Mouse (Mus musculus) CH12.LX (cell line): ENCODE measurements around the gene Scaf11. TPM values are rescaled to one million over a fixed set of nuclear protein-coding genes. Genes with fewer than 3 reads are reported as not detected.

Source experiments
- DNase-seq: peaks from one replicate; pipeline ENCODE4 v3.0.0-alpha.2; 2013; ENCODE audit errors: extremely low read depth
- H3K27ac ChIP-seq: 2 replicates; pipeline ENCODE4 v1.5.1; 2012; ENCODE audit warnings: low read depth, mild to moderate bottlenecking, control low read depth, moderate library complexity; ENCODE audit not compliant: insufficient read depth
- H3K27me3 ChIP-seq: replicated peaks from 2 replicates; pipeline ENCODE3; 2012; ENCODE audit warnings: inconsistent platforms
- H3K36me3 ChIP-seq, 2 experiments: replicated peaks in 1 of 2; 2 replicates each; pipeline versions ENCODE3 to v1.6.1; 2012; ENCODE audit warnings: inconsistent platforms in 1 of 2, low read length in 1 of 2, mild to moderate bottlenecking in 1 of 2, mixed read lengths in 1 of 2, moderate library complexity in 1 of 2; ENCODE audit not compliant: control insufficient read depth in 1 of 2, insufficient read depth in 1 of 2
- H3K4me1 ChIP-seq, 2 experiments: 2 replicates each; pipeline ENCODE4 v1.6.1; 2012; ENCODE audit warnings: inconsistent platforms in 1 of 2, moderate library complexity in 1 of 2; ENCODE audit not compliant: insufficient read depth in 2 of 2, control insufficient read depth in 1 of 2
- H3K4me2 ChIP-seq: 2 replicates; pipeline ENCODE4 v1.6.1; 2012; ENCODE audit warnings: low read depth, mild to moderate bottlenecking, control low read depth; ENCODE audit not compliant: poor library complexity, insufficient read depth, severe bottlenecking
- H3K4me3 ChIP-seq, 3 experiments: fragments of 150-350 bp in 1 of 3; sonication (generic) in 1 of 3; replicated peaks in 1 of 3; 2 replicates each; pipeline versions ENCODE3 to v1.5.1; 2011 to 2012; ENCODE audit warnings: low read depth in 2 of 3, low read length in 2 of 3, mild to moderate bottlenecking in 2 of 3, moderate library complexity in 2 of 3, control low read depth in 1 of 3, improper control_type of control experiment in 1 of 3, inconsistent platforms in 1 of 3, mixed read lengths in 1 of 3; ENCODE audit not compliant: poor library complexity in 1 of 3
- H3K79me2 ChIP-seq: replicated peaks from 2 replicates; pipeline ENCODE4 v1.6.1; 2012; ENCODE audit warnings: mild to moderate bottlenecking, moderate library complexity; ENCODE audit not compliant: control insufficient read depth, poor library complexity, insufficient read depth, severe bottlenecking; ENCODE audit errors: extremely low read depth
- H3K9ac ChIP-seq: 2 replicates; pipeline ENCODE4 v1.6.1; 2012; ENCODE audit warnings: low read depth, mild to moderate bottlenecking, control low read depth, moderate library complexity; ENCODE audit not compliant: insufficient read depth
- H3K9me3 ChIP-seq: replicated peaks from 2 replicates; pipeline ENCODE3; 2012; ENCODE audit warnings: low read length, inconsistent platforms, mixed read lengths
- CHD1 ChIP-seq: IDR thresholded peaks from 2 replicates; pipeline ENCODE4 v1.6.1; 2012; ENCODE audit warnings: low read depth, low read length, improper control_type of control experiment, inconsistent platforms
- CTCF ChIP-seq, 2 experiments: IDR thresholded peaks in 1 of 2; conservative IDR thresholded peaks in 1 of 2; 2 replicates each; pipeline ENCODE4 v1.5.1; 2011 to 2012; ENCODE audit warnings: low read depth in 2 of 2, low read length in 2 of 2, improper control_type of control experiment in 1 of 2, inconsistent platforms in 1 of 2, mild to moderate bottlenecking in 1 of 2, moderate library complexity in 1 of 2
- ETS1 ChIP-seq: conservative IDR thresholded peaks from 2 replicates; pipeline ENCODE4 v1.6.1; 2012; ENCODE audit warnings: low read depth, mild to moderate bottlenecking, inconsistent platforms, low read length, improper control_type of control experiment, moderate library complexity
- HCFC1 ChIP-seq: IDR thresholded peaks from 2 replicates; pipeline ENCODE4 v1.6.1; 2012; ENCODE audit warnings: low read depth, mild to moderate bottlenecking, inconsistent platforms, low read length, improper control_type of control experiment
- JUN ChIP-seq: IDR thresholded peaks from 2 replicates; pipeline ENCODE4 v1.6.1; 2011; ENCODE audit warnings: low read depth, mild to moderate bottlenecking, low read length, improper control_type of control experiment, moderate library complexity; ENCODE audit not compliant: insufficient read depth
- JUND ChIP-seq: conservative IDR thresholded peaks from 2 replicates; pipeline ENCODE4 v1.6.1; 2011; ENCODE audit warnings: low read depth, low read length, improper control_type of control experiment
- POLR2A ChIP-seq: IDR thresholded peaks from 2 replicates; pipeline ENCODE4 v1.6.1; 2011; ENCODE audit warnings: low read depth, mild to moderate bottlenecking, improper control_type of control experiment, low read length
- RCOR1 ChIP-seq: conservative IDR thresholded peaks from 2 replicates; pipeline ENCODE4 v1.6.1; 2012; ENCODE audit warnings: low read depth, mild to moderate bottlenecking, inconsistent platforms, low read length, improper control_type of control experiment
- SIN3A ChIP-seq: IDR thresholded peaks from 2 replicates; pipeline ENCODE4 v1.6.1; 2012; ENCODE audit warnings: low read length, improper control_type of control experiment, inconsistent platforms
- TBP ChIP-seq: conservative IDR thresholded peaks from 2 replicates; pipeline ENCODE4 v1.6.1; 2011; ENCODE audit warnings: low read depth, low read length, improper control_type of control experiment
- USF2 ChIP-seq: conservative IDR thresholded peaks from 2 replicates; pipeline ENCODE4 v1.6.1; 2011; ENCODE audit warnings: low read depth, low read length, improper control_type of control experiment
- ZMIZ1 ChIP-seq: IDR thresholded peaks from 2 replicates; pipeline ENCODE4 v1.6.1; 2012; ENCODE audit warnings: low read depth, mild to moderate bottlenecking, inconsistent platforms, low read length, improper control_type of control experiment
- ZNF384 ChIP-seq: IDR thresholded peaks from 2 replicates; pipeline ENCODE4 v1.6.1; 2012; ENCODE audit warnings: low read depth, low read length, improper control_type of control experiment, inconsistent platforms
- dilution Hi-C: fragments of 300-500 bp; cut with MboI; formaldehyde crosslinking; loops from 2 replicates; pipeline ENCODE4 v1.14.3; 2020; ENCODE audit warnings: low sequenced_read_pairs; ENCODE audit not compliant: extremely low pct_unique_long_range_greater_than_20kb, extremely low pct_ligation_motif_present
- in situ Hi-C: fragments of 300-500 bp; cut with MboI; formaldehyde crosslinking; loops from 3 replicates; pipeline ENCODE4 v1.14.3; 2019; ENCODE audit warnings: low sequenced_read_pairs, low pct_ligation_motif_present, low pct_unique_long_range_greater_than_20kb, mixed read lengths
- polyA plus RNA-seq: library from polyadenylated mRNA; unstranded; fragments of >175 nt; gene quantifications from 2 replicates; pipeline ENCODE4 v1.2.1, GENCODE M21; 2012; ENCODE audit warnings: low read depth; ENCODE audit not compliant: insufficient read length
- total RNA-seq, 2 experiments: library from RNA; depleted of rRNA; stranded (reverse); fragments of 300-350 nt in 1 of 2; fragments of >200 nt in 1 of 2; gene quantifications; 2 replicates each; pipeline ENCODE4 v1.2.3; 2012 to 2014

The Scaf11 gene
- total and polyA plus RNA-seq, 3 experiments = 57.2 to 88.0 (median 59.8) TPM

GRCm38 (mm10) chr15:96365351-96365750, 95.3 kb downstream of the Scaf11 start:
- peaks cover 63 to 91% of the 10 kb centered on the region in 2 experiments for H3K36me3 ChIP-seq
- TF ChIP-seq CTCF (conservative IDR thresholded peaks at IDR 0.05 in 1 of 2, IDR thresholded peaks at IDR 0.05 in 1 of 2; ENCODE audit: low read depth in 2 of 2, low read length in 2 of 2) (no peak), ZMIZ1 (no peak), SIN3A (no peak), POLR2A (no peak), CHD1 (no peak), ZNF384 (no peak), HCFC1 (no peak), RCOR1 (no peak), TBP (no peak), JUND (no peak), USF2 (no peak), JUN (no peak), ETS1 (no peak)
- H3K27ac ChIP-seq = no peak overlapping the region
- DNase-seq = no peak
- H3K27me3 ChIP-seq = no peaks in the 10 kb centered on the region
- no peaks in the 10 kb centered on the region for H3K4me1 ChIP-seq
- H3K4me3 ChIP-seq = no peak overlapping the region
- no peaks in the 10 kb centered on the region for H3K9me3 ChIP-seq
- dilution Hi-C loops = no loop called here
- in situ Hi-C loops = no loop called here
- H3K79me2 ChIP-seq = no peaks in the 10 kb centered on the region
- H3K9ac ChIP-seq = no peak overlapping the region
- no peak overlapping the region for H3K4me2 ChIP-seq

Other genes starting within 250 kb of the Scaf11 start
- gene Arid2, start 173.3 kb downstream of the Scaf11 start, total RNA-seq (2012; rRNA removed) = 11.8 and 11.9 TPM in 2 replicates
- gene Arid2, start 173.3 kb downstream of the Scaf11 start, total RNA-seq (2014; rRNA removed) = 14.1 TPM in 2 replicates
- gene Arid2, start 173.3 kb downstream of the Scaf11 start, polyA plus RNA-seq = 10.8 and 13.3 TPM in 2 replicates
- 39.1 and 39.4 TPM in 2 replicates for gene Slc38a1, start 182.1 kb upstream of the Scaf11 start, total RNA-seq (2012; rRNA removed)
- gene Slc38a1, start 182.1 kb upstream of the Scaf11 start, total RNA-seq (2014; rRNA removed) = 18.8 and 22.5 TPM in 2 replicates
- gene Slc38a1, start 182.1 kb upstream of the Scaf11 start, polyA plus RNA-seq = 70.3 and 79.0 TPM in 2 replicates
- 35.5 and 41.4 TPM in 2 replicates for gene Slc38a2, start 238.9 kb upstream of the Scaf11 start, total RNA-seq (2012; rRNA removed)
- gene Slc38a2, start 238.9 kb upstream of the Scaf11 start, total RNA-seq (2014; rRNA removed) = 53.6 and 59.3 TPM in 2 replicates
- 57.5 and 70.5 TPM in 2 replicates for gene Slc38a2, start 238.9 kb upstream of the Scaf11 start, polyA plus RNA-seq